Mouse (Mus musculus) myocyte (in vitro differentiated cells): ENCODE results near the gene Rrn3.

Source experiments
- E2F4 ChIP-seq: IDR thresholded peaks from one replicate; pipeline ENCODE4 v1.6.1; 2011; ENCODE audit warnings: mild to moderate bottlenecking, control low read depth, moderate library complexity; ENCODE audit not compliant: insufficient read depth
- MAX ChIP-seq: IDR thresholded peaks from one replicate; pipeline ENCODE4 v1.6.1; 2011; ENCODE audit warnings: low read depth, mild to moderate bottlenecking, control low read depth
- MYOD1 ChIP-seq, 3 experiments: IDR thresholded peaks; one replicate each; pipeline ENCODE4 v1.6.1; 2011; ENCODE audit warnings: control low read depth in 2 of 3, low read depth in 2 of 3, mild to moderate bottlenecking in 2 of 3, moderate library complexity in 1 of 3; ENCODE audit not compliant: insufficient read length in 2 of 3, control insufficient read depth in 1 of 3
- MYOG ChIP-seq, 3 experiments: IDR thresholded peaks; one replicate each; pipeline ENCODE4 v1.6.1; 2011; ENCODE audit warnings: control low read depth in 2 of 3, low read depth in 2 of 3, mild to moderate bottlenecking in 2 of 3; ENCODE audit not compliant: insufficient read length in 2 of 3, control insufficient read depth in 1 of 3, insufficient read depth in 1 of 3
- POLR2A ChIP-seq: IDR thresholded peaks from one replicate; pipeline ENCODE4 v1.6.1; 2011; ENCODE audit warnings: low read depth, mild to moderate bottlenecking, control low read depth, moderate library complexity; ENCODE audit not compliant: insufficient read length
- POLR2AphosphoS2 ChIP-seq: IDR thresholded peaks from one replicate; pipeline ENCODE4 v1.6.1; 2011; ENCODE audit warnings: low read depth, control low read depth; ENCODE audit not compliant: insufficient read length
- TCF12 ChIP-seq: IDR thresholded peaks from one replicate; pipeline ENCODE4 v1.6.1; 2011; ENCODE audit warnings: mild to moderate bottlenecking, control low read depth; ENCODE audit not compliant: poor library complexity, insufficient read depth, severe bottlenecking
- TCF3 ChIP-seq: IDR thresholded peaks from one replicate; pipeline ENCODE4 v1.6.1; 2011; ENCODE audit warnings: low read depth, control low read depth; ENCODE audit not compliant: insufficient read length

DNA sequence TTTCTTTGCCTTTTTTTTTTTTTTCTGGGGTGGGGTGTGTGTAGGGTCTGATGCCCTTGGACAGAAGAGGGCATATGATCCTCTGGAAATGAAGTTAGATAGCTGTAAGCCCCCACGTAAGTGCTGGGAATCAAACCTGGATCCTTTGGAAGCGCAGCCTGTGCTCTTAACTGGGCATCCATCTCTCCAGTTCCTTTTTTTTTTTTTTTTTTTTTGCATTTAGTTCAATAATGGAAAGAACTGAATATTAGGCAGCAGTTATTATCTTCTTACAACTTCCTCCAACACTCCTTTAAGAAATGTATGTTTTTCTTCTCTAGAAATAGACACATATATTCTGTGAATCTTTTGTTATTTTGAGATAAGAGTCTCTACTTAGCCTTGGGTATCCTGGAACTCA lies 22.7 kb upstream of the Rrn3 start:
- no peak for TF ChIP-seq POLR2A
- no peak for TF ChIP-seq POLR2AphosphoS2
- TF ChIP-seq MAX = no peak
- no peak for TF ChIP-seq TCF3
- no peak for TF ChIP-seq MYOG (IDR thresholded peaks at IDR 0.05; ENCODE audit: control insufficient read depth in 1 of 3, insufficient read depth in 1 of 3, insufficient read length in 2 of 3, low read depth in 2 of 3)
- TF ChIP-seq TCF12 = no peak
- TF ChIP-seq E2F4 = no peak
- no peak for TF ChIP-seq MYOD1 (IDR thresholded peaks at IDR 0.05; ENCODE audit: control insufficient read depth in 1 of 3, insufficient read length in 2 of 3, low read depth in 2 of 3)
